Mouse (Mus musculus) CH12.LX (cell line): ENCODE results near the gene Cant1. TPM values are rescaled to one million over a fixed set of nuclear protein-coding genes. Genes with fewer than 3 reads are reported as not detected.

Experiments used
- DNase-seq: peaks from one replicate; pipeline ENCODE4 v3.0.0-alpha.2; 2013; ENCODE audit errors: extremely low read depth
- H3K27ac ChIP-seq: 2 replicates; pipeline ENCODE4 v1.5.1; 2012; ENCODE audit warnings: low read depth, mild to moderate bottlenecking, control low read depth, moderate library complexity; ENCODE audit not compliant: insufficient read depth
- H3K27me3 ChIP-seq: replicated peaks from 2 replicates; pipeline ENCODE3; 2012; ENCODE audit warnings: inconsistent platforms
- H3K36me3 ChIP-seq, 2 experiments: replicated peaks in 1 of 2; 2 replicates each; pipeline versions ENCODE3 to v1.6.1; 2012; ENCODE audit warnings: inconsistent platforms in 1 of 2, low read length in 1 of 2, mild to moderate bottlenecking in 1 of 2, mixed read lengths in 1 of 2, moderate library complexity in 1 of 2; ENCODE audit not compliant: control insufficient read depth in 1 of 2, insufficient read depth in 1 of 2
- H3K4me1 ChIP-seq, 2 experiments: 2 replicates each; pipeline ENCODE4 v1.6.1; 2012; ENCODE audit warnings: inconsistent platforms in 1 of 2, moderate library complexity in 1 of 2; ENCODE audit not compliant: insufficient read depth in 2 of 2, control insufficient read depth in 1 of 2
- H3K4me2 ChIP-seq: 2 replicates; pipeline ENCODE4 v1.6.1; 2012; ENCODE audit warnings: low read depth, mild to moderate bottlenecking, control low read depth; ENCODE audit not compliant: poor library complexity, insufficient read depth, severe bottlenecking
- H3K4me3 ChIP-seq, 3 experiments: fragments of 150-350 bp in 1 of 3; sonication (generic) in 1 of 3; replicated peaks in 1 of 3; 2 replicates each; pipeline versions ENCODE3 to v1.5.1; 2011 to 2012; ENCODE audit warnings: low read depth in 2 of 3, low read length in 2 of 3, mild to moderate bottlenecking in 2 of 3, moderate library complexity in 2 of 3, control low read depth in 1 of 3, improper control_type of control experiment in 1 of 3, inconsistent platforms in 1 of 3, mixed read lengths in 1 of 3; ENCODE audit not compliant: poor library complexity in 1 of 3
- H3K79me2 ChIP-seq: replicated peaks from 2 replicates; pipeline ENCODE4 v1.6.1; 2012; ENCODE audit warnings: mild to moderate bottlenecking, moderate library complexity; ENCODE audit not compliant: control insufficient read depth, poor library complexity, insufficient read depth, severe bottlenecking; ENCODE audit errors: extremely low read depth
- H3K9ac ChIP-seq: 2 replicates; pipeline ENCODE4 v1.6.1; 2012; ENCODE audit warnings: low read depth, mild to moderate bottlenecking, control low read depth, moderate library complexity; ENCODE audit not compliant: insufficient read depth
- H3K9me3 ChIP-seq: replicated peaks from 2 replicates; pipeline ENCODE3; 2012; ENCODE audit warnings: low read length, inconsistent platforms, mixed read lengths
- CHD2 ChIP-seq: IDR thresholded peaks from 2 replicates; pipeline ENCODE4 v1.6.1; 2011; ENCODE audit warnings: low read length, improper control_type of control experiment
- E2F4 ChIP-seq: IDR thresholded peaks from 2 replicates; pipeline ENCODE4 v1.6.1; 2011; ENCODE audit warnings: low read depth, low read length, improper control_type of control experiment; ENCODE audit not compliant: insufficient replicate concordance
- ETS1 ChIP-seq: conservative IDR thresholded peaks from 2 replicates; pipeline ENCODE4 v1.6.1; 2012; ENCODE audit warnings: low read depth, mild to moderate bottlenecking, inconsistent platforms, low read length, improper control_type of control experiment, moderate library complexity
- GABPA ChIP-seq: IDR thresholded peaks from 2 replicates; pipeline ENCODE4 v1.6.1; 2012; ENCODE audit warnings: low read depth, low read length, improper control_type of control experiment, inconsistent platforms; ENCODE audit not compliant: insufficient replicate concordance
- HCFC1 ChIP-seq: IDR thresholded peaks from 2 replicates; pipeline ENCODE4 v1.6.1; 2012; ENCODE audit warnings: low read depth, mild to moderate bottlenecking, inconsistent platforms, low read length, improper control_type of control experiment
- IRF4 ChIP-seq: IDR thresholded peaks from 2 replicates; pipeline ENCODE4 v1.6.1; 2014; ENCODE audit warnings: low read depth, mild to moderate bottlenecking, inconsistent platforms, low read length, improper control_type of control experiment
- JUND ChIP-seq: conservative IDR thresholded peaks from 2 replicates; pipeline ENCODE4 v1.6.1; 2011; ENCODE audit warnings: low read depth, low read length, improper control_type of control experiment
- MAX ChIP-seq: IDR thresholded peaks from 2 replicates; pipeline ENCODE4 v1.6.1; 2011; ENCODE audit warnings: low read length, improper control_type of control experiment
- MXI1 ChIP-seq: IDR thresholded peaks from 2 replicates; pipeline ENCODE4 v1.6.1; 2011; ENCODE audit warnings: mild to moderate bottlenecking, low read depth, low read length, improper control_type of control experiment
- MYC ChIP-seq: IDR thresholded peaks from 2 replicates; pipeline ENCODE4 v1.6.1; 2011; ENCODE audit warnings: low read depth, mild to moderate bottlenecking, improper control_type of control experiment, low read length
- NELFE ChIP-seq: IDR thresholded peaks from 2 replicates; pipeline ENCODE4 v1.6.1; 2011; ENCODE audit warnings: low read depth, low read length, improper control_type of control experiment
- POLR2A ChIP-seq: IDR thresholded peaks from 2 replicates; pipeline ENCODE4 v1.6.1; 2011; ENCODE audit warnings: low read depth, mild to moderate bottlenecking, improper control_type of control experiment, low read length
- POLR2AphosphoS2 ChIP-seq: IDR thresholded peaks from 2 replicates; pipeline ENCODE4 v1.6.1; 2011; ENCODE audit warnings: low read depth, low read length, improper control_type of control experiment
- RAD21 ChIP-seq: IDR thresholded peaks from 2 replicates; pipeline ENCODE4 v1.6.1; 2011; ENCODE audit warnings: low read depth, mild to moderate bottlenecking, low read length, improper control_type of control experiment, moderate library complexity
- SIN3A ChIP-seq: IDR thresholded peaks from 2 replicates; pipeline ENCODE4 v1.6.1; 2012; ENCODE audit warnings: low read length, improper control_type of control experiment, inconsistent platforms
- UBTF ChIP-seq: IDR thresholded peaks from 2 replicates; pipeline ENCODE4 v1.6.1; 2012; ENCODE audit warnings: low read depth, mild to moderate bottlenecking, inconsistent platforms, low read length, improper control_type of control experiment, moderate library complexity
- USF1 ChIP-seq: IDR thresholded peaks from 2 replicates; pipeline ENCODE4 v1.6.1; 2014; ENCODE audit warnings: low read depth, mild to moderate bottlenecking, inconsistent platforms, low read length, improper control_type of control experiment
- USF2 ChIP-seq: conservative IDR thresholded peaks from 2 replicates; pipeline ENCODE4 v1.6.1; 2011; ENCODE audit warnings: low read depth, low read length, improper control_type of control experiment
- ZKSCAN1 ChIP-seq: IDR thresholded peaks from 2 replicates; pipeline ENCODE4 v1.6.1; 2012; ENCODE audit warnings: low read depth, inconsistent platforms, low read length, improper control_type of control experiment, borderline replicate concordance
- ZMIZ1 ChIP-seq: IDR thresholded peaks from 2 replicates; pipeline ENCODE4 v1.6.1; 2012; ENCODE audit warnings: low read depth, mild to moderate bottlenecking, inconsistent platforms, low read length, improper control_type of control experiment
- ZNF384 ChIP-seq: IDR thresholded peaks from 2 replicates; pipeline ENCODE4 v1.6.1; 2012; ENCODE audit warnings: low read depth, low read length, improper control_type of control experiment, inconsistent platforms
- dilution Hi-C: fragments of 300-500 bp; cut with MboI; formaldehyde crosslinking; loops from 2 replicates; pipeline ENCODE4 v1.14.3; 2020; ENCODE audit warnings: low sequenced_read_pairs; ENCODE audit not compliant: extremely low pct_unique_long_range_greater_than_20kb, extremely low pct_ligation_motif_present
- in situ Hi-C: fragments of 300-500 bp; cut with MboI; formaldehyde crosslinking; loops from 3 replicates; pipeline ENCODE4 v1.14.3; 2019; ENCODE audit warnings: low sequenced_read_pairs, low pct_ligation_motif_present, low pct_unique_long_range_greater_than_20kb, mixed read lengths
- polyA plus RNA-seq: library from polyadenylated mRNA; unstranded; fragments of >175 nt; gene quantifications from 2 replicates; pipeline ENCODE4 v1.2.1, GENCODE M21; 2012; ENCODE audit warnings: low read depth; ENCODE audit not compliant: insufficient read length
- total RNA-seq, 2 experiments: library from RNA; depleted of rRNA; stranded (reverse); fragments of 300-350 nt in 1 of 2; fragments of >200 nt in 1 of 2; gene quantifications; 2 replicates each; pipeline ENCODE4 v1.2.3; 2012 to 2014

The Cant1 gene
- total and polyA plus RNA-seq, 3 experiments: 28.8 to 40.2 (median 31.2) TPM

DNA sequence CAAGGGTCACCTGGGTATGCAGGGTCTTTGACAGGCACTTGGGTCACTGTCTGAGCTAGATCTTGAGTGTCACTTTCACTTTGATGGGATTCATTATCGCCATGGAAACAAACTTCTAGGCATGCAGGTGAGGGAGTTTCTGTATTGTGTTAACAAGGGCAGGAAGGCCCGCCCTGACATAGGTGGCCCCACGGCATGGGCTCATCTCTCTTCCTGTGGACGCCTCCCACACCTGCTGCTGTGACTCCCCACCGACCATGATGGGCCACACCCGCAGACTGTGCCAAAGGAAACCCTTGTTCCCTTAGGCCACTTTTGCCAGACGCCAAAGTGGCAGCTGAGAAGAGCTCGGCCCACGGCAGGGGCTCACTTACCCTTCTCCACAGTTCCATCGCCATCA, 8.4 kb downstream of the Cant1 start:
- in situ Hi-C loops (no loop called here), dilution Hi-C loops (no loop called here)
- DNase-seq: no peak
- Histone ChIP-seq H3K27me3 (no peaks in the 10 kb centered on the region), H3K4me2 (no peak overlapping the region), H3K4me1 (peaks cover 8 to 16% of the 10 kb centered on the region in 2 experiments), H3K9ac (no peak overlapping the region), H3K9me3 (no peaks in the 10 kb centered on the region), H3K27ac (no peak overlapping the region), H3K79me2 (no peaks in the 10 kb centered on the region), H3K36me3 (peaks cover 74 to 100% of the 10 kb centered on the region in 2 experiments), H3K4me3 (no peak overlapping the region)
- TF ChIP-seq ETS1 (no peak), IRF4 (no peak), UBTF (no peak), CHD2 (no peak), POLR2A (no peak), USF2 (no peak), RAD21 (no peak)

DNA sequence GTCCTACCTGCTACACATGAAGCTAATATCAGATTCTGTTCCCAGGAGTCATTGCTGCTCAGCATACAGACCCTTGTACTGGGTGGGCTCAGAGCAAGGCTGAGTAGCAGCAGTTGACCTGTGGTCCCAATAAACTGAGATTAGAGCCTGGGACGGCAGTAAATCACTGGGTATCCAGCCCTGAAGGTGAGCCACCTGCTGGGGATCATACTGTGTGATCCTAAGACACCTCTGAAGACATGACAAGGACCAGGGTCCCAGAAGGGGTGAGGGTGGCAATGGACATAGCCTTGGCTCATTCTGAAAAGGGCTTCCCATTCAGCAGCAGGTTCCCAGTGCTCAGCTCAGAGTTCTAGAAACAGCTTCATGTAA, 8.8 kb downstream of the Cant1 start:
- no peak overlapping the region for H3K9ac ChIP-seq
- H3K36me3 ChIP-seq: peaks cover 69 to 97% of the 10 kb centered on the region in 2 experiments
- H3K4me2 ChIP-seq: no peak overlapping the region
- peaks cover 12 to 20% of the 10 kb centered on the region in 2 experiments for H3K4me1 ChIP-seq
- no peaks in the 10 kb centered on the region for H3K27me3 ChIP-seq
- dilution Hi-C loops: no loop called here
- H3K9me3 ChIP-seq: no peaks in the 10 kb centered on the region
- no peaks in the 10 kb centered on the region for H3K79me2 ChIP-seq
- H3K4me3 ChIP-seq: no peak overlapping the region
- in situ Hi-C loops: no loop called here
- no peak for DNase-seq
- TF ChIP-seq NELFE (no peak), POLR2A (no peak), ZKSCAN1 (no peak), HCFC1 (no peak), JUND (no peak), MYC (no peak), ZMIZ1 (no peak), USF2 (no peak), MAX (no peak), MXI1 (no peak), GABPA (no peak), E2F4 (no peak), USF1 (no peak), POLR2AphosphoS2 (no peak), SIN3A (no peak), ZNF384 (no peak)
- no peak overlapping the region for H3K27ac ChIP-seq
